Mouse (Mus musculus) embryonic facial prominence, embryonic 11.5 days (tissue): Measurements from ENCODE around the gene Tst. TPM values are rescaled to one million over a fixed set of nuclear protein-coding genes. Genes with fewer than 3 reads are reported as not detected.
A peak's percentile ranks its signal among the peaks of the same experiment; 100 is the strongest.

Source experiments
- ATAC-seq: fragments of 200-750 bp; cut with Nextera tagmentation; replicated peaks from 2 replicates; pipeline ENCODE4 v1.8.0; 2017; ENCODE audit warnings: low read depth; ENCODE audit not compliant: insufficient number of reproducible peaks, low FRiP score, low TSS enrichment
- DNase-seq: peaks from one replicate; pipeline ENCODE4 v3.0.0-alpha.2; 2015; ENCODE audit warnings: low spot score
- H3K27ac ChIP-seq: fragments of 300-500 bp; sonication (generic); replicated peaks from 2 replicates; pipeline ENCODE4 v1.5.1; 2014; ENCODE audit warnings: mild to moderate bottlenecking, low read depth, low read length, control low read depth
- H3K27me3 ChIP-seq: fragments of 300-500 bp; sonication (generic); 2 replicates; pipeline ENCODE4 v1.6.1; 2014; ENCODE audit warnings: mild to moderate bottlenecking, low read length, moderate library complexity, mixed read lengths; ENCODE audit not compliant: control insufficient read depth, insufficient read depth
- H3K36me3 ChIP-seq: fragments of 300-500 bp; sonication (generic); replicated peaks from 2 replicates; pipeline ENCODE4 v1.6.1; 2014; ENCODE audit warnings: low read depth, mild to moderate bottlenecking, low read length, moderate library complexity, mixed read lengths; ENCODE audit not compliant: control insufficient read depth, insufficient read depth
- H3K4me1 ChIP-seq: fragments of 300-500 bp; sonication (generic); 2 replicates; pipeline ENCODE4 v1.6.1; 2014; ENCODE audit warnings: low read length, mixed read lengths; ENCODE audit not compliant: control insufficient read depth, insufficient read depth
- H3K4me2 ChIP-seq: fragments of 300-500 bp; sonication (generic); 2 replicates; pipeline ENCODE4 v1.6.1; 2014; ENCODE audit warnings: low read depth, mild to moderate bottlenecking, control low read depth, low read length, moderate library complexity
- H3K4me3 ChIP-seq: fragments of 300-500 bp; sonication (generic); 2 replicates; pipeline ENCODE4 v1.5.1; 2014; ENCODE audit warnings: low read depth, low read length, control low read depth
- H3K9ac ChIP-seq: fragments of 300-500 bp; sonication (generic); replicated peaks from 2 replicates; pipeline ENCODE4 v1.6.1; 2014; ENCODE audit warnings: mild to moderate bottlenecking, control low read depth, low read length
- H3K9me3 ChIP-seq: fragments of 300-500 bp; sonication (generic); replicated peaks from 2 replicates; pipeline ENCODE4 v1.6.1; 2016; ENCODE audit warnings: mild to moderate bottlenecking, low read length, inconsistent platforms, mixed read lengths; ENCODE audit not compliant: control insufficient read depth
- WGBS: fragments of 180-500 bp; shearing (Covaris S2); extraction: QIAGEN DNeasy Blood & Tissue Kit; methylation state at CpG from one replicate; pipeline ENCODE4 v1.1.7; 2014; 5-methylcytosine and 5-hydroxymethylcytosine counted together
- polyA plus RNA-seq: library from polyadenylated mRNA; unstranded; fragments of >200 nt; fragmentation: Nextera tagmentation; extraction: Ambion mirVana; gene quantifications from 2 replicates; pipeline ENCODE4 v1.2.1, GENCODE M21; 2014

The Tst gene
- polyA plus RNA-seq, 1 experiment from 2014 or later = 9.7 TPM

DNA sequence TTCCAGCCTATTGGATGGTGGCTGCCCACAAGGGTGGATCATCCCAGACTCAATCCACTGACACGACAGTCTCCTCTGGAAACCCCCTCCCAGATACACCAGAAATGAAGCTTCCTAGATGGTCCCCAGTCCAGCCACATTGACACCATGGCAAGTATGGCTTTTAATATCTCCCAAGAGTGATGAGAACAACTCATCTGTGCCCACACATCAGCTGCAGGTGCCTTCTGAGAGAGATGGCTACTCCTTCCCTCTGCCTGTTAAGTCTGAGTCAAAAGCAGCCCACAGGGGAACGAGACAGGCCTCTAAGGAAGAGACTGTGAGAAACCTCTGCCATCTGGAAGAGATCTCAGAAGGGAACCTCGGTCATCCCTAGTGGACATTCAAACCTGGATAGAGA, 37.9 kb downstream of the Tst start:
- no peak for DNase-seq
- no peak for ATAC-seq
- Histone ChIP-seq H3K36me3 (no peaks in the 10 kb centered on the region), H3K4me2 (no peak overlapping the region), H3K27ac (no peak overlapping the region), H3K9ac (no peak overlapping the region), H3K9me3 (no peaks in the 10 kb centered on the region), H3K4me3 (no peak overlapping the region), H3K4me1 (no peaks in the 10 kb centered on the region), H3K27me3 (no peaks in the 10 kb centered on the region; the same call in 1 of the 2 replicates)
- 67% methylated on average over 3 of the region's 3 CpGs for WGBS

DNA sequence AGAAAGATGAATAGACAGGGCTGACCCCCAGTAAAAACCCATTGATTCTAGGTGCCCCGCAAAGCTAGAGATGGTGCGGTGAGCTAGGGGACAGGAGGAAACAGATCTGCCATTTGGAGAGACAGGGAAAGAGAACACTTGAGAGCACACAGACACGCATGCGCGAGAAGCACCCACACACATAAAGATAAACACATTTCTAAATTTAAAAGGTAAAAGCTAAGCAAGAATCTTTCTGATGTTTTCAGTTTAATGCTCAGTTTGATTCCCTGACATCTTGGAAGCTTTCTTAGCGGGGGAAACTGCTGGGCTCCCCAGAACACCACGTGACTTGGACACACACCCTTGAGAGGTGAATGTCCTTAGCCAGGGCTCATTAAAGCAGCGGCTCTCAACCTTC, 38.8 kb downstream of the Tst start:
- no peak overlapping the region for H3K27ac ChIP-seq
- H3K4me3 ChIP-seq = no peak overlapping the region
- 79% methylated on average over 8 of the region's 8 CpGs for WGBS
- DNase-seq (no peak), ATAC-seq (no peak)
- no peaks in the 10 kb centered on the region for H3K4me1 ChIP-seq
- no peak overlapping the region for H3K4me2 ChIP-seq
- H3K27me3 ChIP-seq = no peaks in the 10 kb centered on the region; the same call in 1 of the 2 replicates
- no peaks in the 10 kb centered on the region for H3K9me3 ChIP-seq
- H3K36me3 ChIP-seq = no peaks in the 10 kb centered on the region
- H3K9ac ChIP-seq = no peak overlapping the region

DNA sequence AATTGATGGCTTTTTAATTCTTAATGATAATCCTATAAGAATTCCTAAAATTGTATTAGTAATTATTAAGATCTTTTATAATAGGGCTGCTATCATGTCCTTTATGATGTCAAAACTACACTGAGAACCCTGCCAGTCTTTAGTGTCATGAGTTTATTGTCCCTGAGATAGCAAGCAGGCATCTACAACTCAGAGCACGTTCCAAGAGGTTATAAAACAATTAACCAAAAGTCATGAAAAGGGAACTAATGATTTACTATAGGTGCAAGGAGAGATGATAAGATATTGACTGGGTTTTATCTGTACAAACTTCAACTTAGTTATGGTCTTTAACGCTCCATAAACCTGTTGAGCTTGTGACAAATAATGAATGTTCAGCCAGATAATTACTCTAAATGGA, 39.8 kb downstream of the Tst start:
- Histone ChIP-seq H3K9me3 (no peaks in the 10 kb centered on the region), H3K27me3 (no peaks in the 10 kb centered on the region; the same call in 1 of the 2 replicates), H3K4me2 (no peak overlapping the region), H3K4me3 (no peak overlapping the region), H3K9ac (no peak overlapping the region), H3K4me1 (no peaks in the 10 kb centered on the region), H3K27ac (no peak overlapping the region), H3K36me3 (no peaks in the 10 kb centered on the region)
- WGBS = 88% methylated on average over 2 of the region's 2 CpGs
- DNase-seq (no peak), ATAC-seq (no peak)

DNA sequence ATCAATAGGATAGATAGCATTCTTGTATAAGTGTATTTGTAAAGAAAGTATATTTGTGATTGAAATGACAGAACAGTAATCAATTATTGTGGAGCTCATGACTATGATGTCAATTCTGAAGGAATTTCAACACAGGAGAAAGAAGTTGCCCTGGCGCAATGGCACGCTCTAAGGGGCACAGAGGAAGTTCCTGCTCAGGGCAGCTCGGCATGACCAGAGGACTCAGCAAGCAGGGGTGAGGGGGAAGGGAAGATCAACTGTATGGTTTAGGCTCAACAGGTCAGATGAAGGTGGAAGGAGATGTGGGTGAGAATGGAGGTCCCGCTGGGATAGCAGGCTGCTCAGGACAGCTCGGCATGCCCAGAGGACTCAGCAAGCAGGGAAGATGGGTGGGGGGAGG, 50.2 kb downstream of the Tst start:
- no peak overlapping the region for H3K9ac ChIP-seq
- no peaks in the 10 kb centered on the region for H3K36me3 ChIP-seq
- no peak overlapping the region for H3K27ac ChIP-seq
- no peaks in the 10 kb centered on the region for H3K9me3 ChIP-seq
- H3K4me2 ChIP-seq = no peak overlapping the region
- WGBS = 87% methylated on average over 5 of the region's 5 CpGs
- no peaks in the 10 kb centered on the region for H3K4me1 ChIP-seq
- no peaks in the 10 kb centered on the region for H3K27me3 ChIP-seq
- no peak overlapping the region for H3K4me3 ChIP-seq
- ATAC-seq (no peak), DNase-seq (no peak)

DNA sequence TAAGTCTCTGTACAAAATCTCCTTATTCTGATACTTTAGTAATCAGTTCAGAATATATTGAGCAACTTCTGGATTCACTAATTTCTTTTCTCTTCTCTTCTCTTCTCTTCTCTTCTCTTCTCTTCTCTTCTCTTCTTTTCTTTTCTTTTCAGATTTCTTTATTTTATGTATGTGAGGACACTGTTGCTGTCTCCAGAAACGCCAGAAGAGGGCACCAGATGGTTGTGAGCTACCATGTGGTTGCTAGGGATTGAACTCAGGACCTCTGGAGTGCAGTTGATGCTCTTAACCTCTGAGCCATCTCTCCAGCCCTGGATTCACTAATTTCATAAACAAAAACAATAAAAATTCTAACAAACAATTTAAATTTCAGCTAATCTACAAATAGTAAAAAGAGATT, 50.7 kb downstream of the Tst start:
- Histone ChIP-seq H3K9me3 (no peaks in the 10 kb centered on the region), H3K4me3 (no peak overlapping the region), H3K9ac (no peak overlapping the region), H3K27me3 (no peaks in the 10 kb centered on the region), H3K4me1 (no peaks in the 10 kb centered on the region), H3K27ac (no peak overlapping the region), H3K4me2 (no peak overlapping the region), H3K36me3 (no peaks in the 10 kb centered on the region)
- ATAC-seq (no peak), DNase-seq (peak; percentile 53)
- WGBS = 0% methylated on average over 1 of the region's 1 CpGs

DNA sequence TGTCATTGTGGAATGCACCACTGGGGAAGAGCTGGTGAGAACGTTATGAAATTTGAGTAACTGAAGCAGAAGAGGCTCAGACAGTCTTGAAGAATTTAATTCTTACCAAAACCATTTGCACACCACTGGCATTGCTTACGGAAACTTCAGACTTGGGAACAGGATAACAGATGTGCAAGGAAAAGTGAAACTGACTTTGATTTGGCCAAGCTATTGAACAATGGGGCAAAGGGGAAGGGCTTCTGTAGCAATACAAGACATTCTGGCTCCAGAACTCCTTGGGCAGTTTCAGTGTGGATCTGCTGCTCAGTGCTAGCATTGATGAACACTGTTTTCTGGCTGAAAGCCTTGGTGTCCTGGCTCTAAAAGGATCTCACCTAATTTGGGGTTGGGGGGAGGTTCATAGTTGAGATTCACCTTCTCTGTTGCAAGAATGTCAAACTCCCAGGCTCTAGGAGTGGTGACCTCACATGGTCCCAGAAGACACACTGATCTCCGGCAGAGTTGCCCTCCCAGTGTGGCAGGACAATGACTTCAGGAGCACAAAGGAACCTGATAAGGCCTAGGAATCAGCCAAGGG, 54.0 kb downstream of the Tst start:
- Histone ChIP-seq H3K4me3 (no peak overlapping the region), H3K9me3 (no peaks in the 10 kb centered on the region), H3K27ac (no peak overlapping the region), H3K36me3 (no peaks in the 10 kb centered on the region), H3K9ac (no peak overlapping the region), H3K4me1 (no peaks in the 10 kb centered on the region), H3K27me3 (no peaks in the 10 kb centered on the region), H3K4me2 (no peak overlapping the region)
- no peak for ATAC-seq
- 58% methylated on average over 3 of the region's 3 CpGs for WGBS
- no peak for DNase-seq

Other genes starting within 250 kb of the Tst start
- 111 and 115 TPM in 2 replicates for gene Ift27, start 231.8 kb downstream of the Tst start, polyA plus RNA-seq
- 0.22 TPM in 1 of 2 replicates, not detected in the other for gene Pvalb, start 199.5 kb downstream of the Tst start, polyA plus RNA-seq
- gene Ncf4, start 161.1 kb downstream of the Tst start, polyA plus RNA-seq = 6.2 and 7.9 TPM in 2 replicates
- gene Csf2rb2, start 100.2 kb downstream of the Tst start, polyA plus RNA-seq = 0.26 and 0.38 TPM in 2 replicates
- 1.2 and 1.6 TPM in 2 replicates for gene Csf2rb, start 80.2 kb downstream of the Tst start, polyA plus RNA-seq
- gene Tex33, start 10.0 kb downstream of the Tst start, polyA plus RNA-seq = not detected in 2 replicates
- 2.3 and 2.5 TPM in 2 replicates for gene Mpst, start 509 bp upstream of the Tst start, polyA plus RNA-seq
- gene Kctd17, start 22.7 kb upstream of the Tst start, polyA plus RNA-seq = 36.0 and 47.5 TPM in 2 replicates
- 0.21 and 0.49 TPM in 2 replicates for gene Tmprss6, start 62.7 kb upstream of the Tst start, polyA plus RNA-seq
- 0.17 TPM in 1 of 2 replicates, not detected in the other for gene Il2rb, start 89.4 kb upstream of the Tst start, polyA plus RNA-seq
- 15.2 and 18.8 TPM in 2 replicates for gene C1qtnf6, start 125.5 kb upstream of the Tst start, polyA plus RNA-seq
- not detected in 2 replicates for gene Sstr3, start 138.8 kb upstream of the Tst start, polyA plus RNA-seq
- gene Rac2, start 166.9 kb upstream of the Tst start, polyA plus RNA-seq = 4.5 and 9.2 TPM in 2 replicates
- 2.1 and 4.2 TPM in 2 replicates for gene Cyth4, start 191.1 kb upstream of the Tst start, polyA plus RNA-seq